Mouse (Mus musculus) heart, postnatal 0 days (tissue): ENCODE measurements around the gene Magi1. TPM values are rescaled to one million over a fixed set of nuclear protein-coding genes. Genes with fewer than 3 reads are reported as not detected.

Experiments
- ATAC-seq: fragments of 200-750 bp; cut with Nextera tagmentation; 2 replicates; pipeline ENCODE4 v1.8.0; 2017; ENCODE audit warnings: low read depth, moderate number of reproducible peaks, moderate library complexity; ENCODE audit not compliant: insufficient read depth
- DNase-seq: peaks from one replicate; pipeline ENCODE4 v3.0.0-alpha.2; 2016; ENCODE audit warnings: low spot score
- H3K27ac ChIP-seq: fragments of 300-500 bp; sonication (generic); 2 replicates; pipeline ENCODE4 v1.5.1; 2014; ENCODE audit warnings: low read depth, mild to moderate bottlenecking
- H3K27me3 ChIP-seq: fragments of 300-500 bp; sonication (generic); 2 replicates; pipeline ENCODE4 v1.6.1; 2014; ENCODE audit warnings: low read length, mixed read lengths; ENCODE audit not compliant: control insufficient read depth, insufficient read depth
- H3K36me3 ChIP-seq: fragments of 300-500 bp; sonication (generic); replicated peaks from 2 replicates; pipeline ENCODE4 v1.6.1; 2014; ENCODE audit warnings: low read length, mixed read lengths; ENCODE audit not compliant: control insufficient read depth, insufficient read depth
- H3K4me1 ChIP-seq: fragments of 300-500 bp; sonication (generic); 2 replicates; pipeline ENCODE4 v1.6.1; 2014; ENCODE audit warnings: antibody characterized with exemption; ENCODE audit not compliant: control insufficient read depth, insufficient read depth
- H3K4me2 ChIP-seq: fragments of 300-500 bp; sonication (generic); 2 replicates; pipeline ENCODE4 v1.6.1; 2014; ENCODE audit warnings: low read depth, mild to moderate bottlenecking, low read length, moderate library complexity
- H3K4me3 ChIP-seq: fragments of 300-500 bp; sonication (generic); 2 replicates; pipeline ENCODE4 v1.5.1; 2014; ENCODE audit warnings: low read depth, low read length
- H3K9ac ChIP-seq: fragments of 300-500 bp; sonication (generic); replicated peaks from 2 replicates; pipeline ENCODE4 v1.6.1; 2014; ENCODE audit warnings: low read depth, low read length, mixed read lengths
- H3K9me3 ChIP-seq: fragments of 300-500 bp; sonication (generic); replicated peaks from 2 replicates; pipeline ENCODE4 v1.6.1; 2016; ENCODE audit warnings: low read length; ENCODE audit not compliant: control insufficient read depth
- CTCF ChIP-seq: IDR thresholded peaks from 2 replicates; pipeline ENCODE4 v1.5.1; 2016; ENCODE audit warnings: antibody characterized with exemption, control low read depth, low read depth
- EP300 ChIP-seq: IDR thresholded peaks from 2 replicates; pipeline ENCODE4 v1.6.1; 2016; ENCODE audit warnings: antibody characterized with exemption, low read depth
- WGBS: fragments of 180-500 bp; shearing (Covaris S2); extraction: QIAGEN DNeasy Blood & Tissue Kit; methylation state at CpG from one replicate; pipeline ENCODE4 v1.1.7; 2014; 5-methylcytosine and 5-hydroxymethylcytosine counted together
- polyA plus RNA-seq: library from polyadenylated mRNA; unstranded; fragments of >200 nt; fragmentation: Nextera tagmentation; extraction: Ambion mirVana; gene quantifications from 2 replicates; pipeline ENCODE4 v1.2.1, GENCODE M21; 2015
- total RNA-seq: library from RNA; depleted of rRNA; stranded (reverse); fragments of >200 nt; gene quantifications from 2 replicates; pipeline ENCODE4 v1.2.3, GENCODE M21; 2014; ENCODE audit warnings: low replicate concordance

Magi1 gene
- total and polyA plus RNA-seq, 2 experiments from 2014 or later = 4.6 to 15.3 TPM

GRCm38 (mm10) chr6:93877337-93877736 lies 406.4 kb downstream of the Magi1 start:
- Histone ChIP-seq H3K36me3 (no peaks in the 10 kb centered on the region), H3K4me1 (no peaks in the 10 kb centered on the region), H3K4me3 (no peak overlapping the region), H3K9me3 (no peaks in the 10 kb centered on the region), H3K27me3 (no peaks in the 10 kb centered on the region), H3K4me2 (no peak overlapping the region), H3K9ac (no peak overlapping the region), H3K27ac (no peak overlapping the region)
- 72% methylated on average over 4 of the region's 4 CpGs for WGBS
- DNase-seq = no peak
- TF ChIP-seq CTCF (no peak), EP300 (no peak)
- no peak for ATAC-seq

GRCm38 (mm10) chr6:93874936-93875335 lies 408.8 kb downstream of the Magi1 start:
- Histone ChIP-seq H3K36me3 (no peaks in the 10 kb centered on the region), H3K4me3 (no peak overlapping the region), H3K9me3 (no peaks in the 10 kb centered on the region), H3K27ac (no peak overlapping the region), H3K4me2 (no peak overlapping the region), H3K27me3 (no peaks in the 10 kb centered on the region), H3K9ac (no peak overlapping the region), H3K4me1 (peaks cover 12% of the 10 kb centered on the region; the same call in 1 of the 2 replicates)
- DNase-seq (no peak), ATAC-seq (no peak)
- TF ChIP-seq CTCF (no peak), EP300 (no peak)
- 85% methylated on average over 2 of the region's 2 CpGs for WGBS

- no peak overlapping the region for H3K9ac ChIP-seq
- 87% methylated on average over 2 of the region's 2 CpGs for WGBS
- H3K9me3 ChIP-seq = no peaks in the 10 kb centered on the region
- H3K27me3 ChIP-seq = no peaks in the 10 kb centered on the region
- no peaks in the 10 kb centered on the region for H3K36me3 ChIP-seq
- TF ChIP-seq EP300 = no peak
- TF ChIP-seq CTCF = no peak
- no peak overlapping the region for H3K4me2 ChIP-seq
- H3K4me1 ChIP-seq = peaks cover 14% of the 10 kb centered on the region; the same call in 1 of the 2 replicates
- ATAC-seq (no peak), DNase-seq (no peak)
- H3K27ac ChIP-seq = no peak overlapping the region
- no peak overlapping the region for H3K4me3 ChIP-seq
These were observed 409.3 kb downstream of the Magi1 start for GRCm38 (mm10) chr6:93874376-93874775.

- Histone ChIP-seq H3K9me3 (no peaks in the 10 kb centered on the region), H3K36me3 (no peaks in the 10 kb centered on the region), H3K4me3 (no peak overlapping the region), H3K4me1 (peaks cover 14% of the 10 kb centered on the region; the same call in 1 of the 2 replicates), H3K27ac (no peak overlapping the region), H3K27me3 (no peaks in the 10 kb centered on the region), H3K4me2 (no peak overlapping the region), H3K9ac (no peak overlapping the region)
- no peak for DNase-seq
- TF ChIP-seq CTCF = no peak
- TF ChIP-seq EP300 = no peak
- ATAC-seq = no peak
- WGBS = 75% methylated on average over 1 of the region's 1 CpGs
These were observed 410.2 kb downstream of the Magi1 start for GRCm38 (mm10) chr6:93873536-93873935.

- Histone ChIP-seq H3K4me1 (peaks cover 14% of the 10 kb centered on the region; the same call in 1 of the 2 replicates), H3K27ac (no peak overlapping the region), H3K9me3 (no peaks in the 10 kb centered on the region), H3K27me3 (no peaks in the 10 kb centered on the region), H3K4me2 (no peak overlapping the region), H3K36me3 (no peaks in the 10 kb centered on the region), H3K9ac (no peak overlapping the region), H3K4me3 (no peak overlapping the region)
- no peak for DNase-seq
- 23% methylated on average over 4 of the region's 4 CpGs for WGBS
- TF ChIP-seq EP300 = no peak
- no peak for TF ChIP-seq CTCF
- ATAC-seq = no peak
These were observed 412.2 kb downstream of the Magi1 start for GRCm38 (mm10) chr6:93871516-93871915.

GRCm38 (mm10) chr6:93870023-93870422 lies 413.7 kb downstream of the Magi1 start:
- Histone ChIP-seq H3K27me3 (no peaks in the 10 kb centered on the region), H3K9ac (no peak overlapping the region), H3K4me3 (no peak overlapping the region), H3K4me2 (no peak overlapping the region), H3K9me3 (no peaks in the 10 kb centered on the region), H3K4me1 (peaks cover 14% of the 10 kb centered on the region; the same call in 1 of the 2 replicates), H3K27ac (no peak overlapping the region), H3K36me3 (no peaks in the 10 kb centered on the region)
- 68% methylated on average over 5 of the region's 5 CpGs for WGBS
- DNase-seq (no peak), ATAC-seq (no peak)
- no peak for TF ChIP-seq CTCF
- no peak for TF ChIP-seq EP300
